Mouse (Mus musculus): ENCODE results near the gene Pced1b.

The Pced1b gene

GRCm38 (mm10) chr15:97256411-97256810 lies 9.5 kb downstream of the Pced1b start:
- no peak for DNase-seq (ENCODE audit: low read depth, low spot score)

DNA sequence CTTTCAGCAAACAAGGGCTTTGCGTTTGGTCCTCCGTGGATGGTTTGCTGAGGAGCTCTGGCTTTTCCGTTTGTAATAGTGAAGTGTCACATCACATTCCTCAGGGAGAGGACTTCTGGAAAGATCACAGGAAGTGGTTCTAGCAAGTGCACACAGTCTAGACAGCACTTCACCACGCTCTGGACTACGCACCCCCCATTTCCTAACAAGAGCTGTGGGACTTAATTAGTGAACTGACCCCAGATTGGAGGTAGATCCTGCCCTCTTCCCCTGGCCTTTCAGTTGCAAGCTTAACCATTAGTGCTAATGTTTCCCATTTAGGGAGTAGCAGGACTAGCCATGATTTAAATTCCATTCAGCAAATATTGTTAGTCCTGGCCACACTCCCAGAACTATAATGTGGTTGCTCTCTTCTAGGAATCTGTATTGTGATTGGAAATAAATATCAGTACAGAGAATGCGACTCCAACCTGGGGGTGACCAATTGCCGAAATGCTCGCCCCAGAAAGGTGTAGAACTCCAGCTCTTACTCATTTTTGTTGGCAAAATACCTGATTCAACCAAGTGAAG lies 10.4 kb downstream of the Pced1b start:
- no peak for DNase-seq (ENCODE audit: low read depth, low spot score)

GRCm38 (mm10) chr15:97258483-97259230 lies 11.8 kb downstream of the Pced1b start:
- DNase-seq (ENCODE audit: low read depth, low spot score), result no peak

DNA sequence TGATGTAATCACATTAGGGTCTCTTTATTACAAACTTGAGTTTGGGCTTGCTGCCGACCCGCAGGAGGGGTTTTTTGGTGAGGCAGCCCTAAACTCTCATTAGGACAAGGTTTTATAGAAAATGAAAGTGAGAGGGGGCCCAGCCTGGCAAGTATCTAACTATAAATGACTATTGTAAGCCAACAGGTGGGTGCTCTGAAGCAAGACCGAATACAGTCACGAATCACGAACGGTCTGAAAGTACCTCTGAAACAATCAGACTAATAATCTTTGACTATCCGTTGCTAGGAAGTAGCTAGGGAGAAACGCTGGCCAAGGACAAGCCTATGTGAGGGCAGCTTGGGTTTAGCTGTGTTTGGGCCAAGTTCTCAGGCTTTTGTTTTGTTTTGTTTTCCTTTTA lies 12.4 kb downstream of the Pced1b start:
- DNase-seq (ENCODE audit: low read depth, low spot score), result no peak

GRCm38 (mm10) chr15:97259968-97260597 lies 13.2 kb downstream of the Pced1b start:
- no peak for DNase-seq (ENCODE audit: low read depth, low spot score)

GRCm38 (mm10) chr15:97262251-97262650 lies 15.3 kb downstream of the Pced1b start:
- DNase-seq (ENCODE audit: low read depth, low spot score), result no peak

DNA sequence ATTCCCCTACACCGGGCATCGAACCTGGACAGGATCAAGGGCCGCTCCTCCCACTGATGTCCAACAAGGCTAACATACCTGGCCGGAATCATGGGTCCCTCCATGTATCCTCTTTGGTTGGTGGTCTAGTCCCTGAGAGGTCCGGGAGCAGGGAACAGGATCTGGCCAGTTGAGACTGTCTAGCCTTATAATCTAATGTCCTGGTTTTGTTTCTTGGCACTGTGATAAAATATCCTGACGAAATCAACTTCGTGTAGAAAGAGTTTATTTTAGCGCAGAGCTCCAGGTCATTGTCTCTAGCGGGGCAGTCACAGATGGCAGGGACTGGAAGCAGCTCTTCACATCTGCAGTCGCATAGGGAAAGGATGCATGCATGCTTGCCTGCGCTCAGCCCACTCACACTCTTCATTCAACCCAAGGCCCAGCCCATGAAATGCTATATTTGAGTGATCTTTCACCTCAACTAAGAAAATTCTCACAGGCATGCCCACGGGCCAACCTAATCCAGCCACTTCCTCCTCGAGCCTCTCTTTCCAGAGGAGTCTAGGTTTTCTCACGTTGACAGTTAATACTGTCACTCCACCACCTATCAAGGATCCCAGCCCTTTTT lies 19.4 kb downstream of the Pced1b start:
- no peak for DNase-seq (ENCODE audit: low read depth, low spot score)

- no peak for DNase-seq (ENCODE audit: low read depth, low spot score)
These were observed 20.3 kb downstream of the Pced1b start for GRCm38 (mm10) chr15:97267094-97267695.

DNA sequence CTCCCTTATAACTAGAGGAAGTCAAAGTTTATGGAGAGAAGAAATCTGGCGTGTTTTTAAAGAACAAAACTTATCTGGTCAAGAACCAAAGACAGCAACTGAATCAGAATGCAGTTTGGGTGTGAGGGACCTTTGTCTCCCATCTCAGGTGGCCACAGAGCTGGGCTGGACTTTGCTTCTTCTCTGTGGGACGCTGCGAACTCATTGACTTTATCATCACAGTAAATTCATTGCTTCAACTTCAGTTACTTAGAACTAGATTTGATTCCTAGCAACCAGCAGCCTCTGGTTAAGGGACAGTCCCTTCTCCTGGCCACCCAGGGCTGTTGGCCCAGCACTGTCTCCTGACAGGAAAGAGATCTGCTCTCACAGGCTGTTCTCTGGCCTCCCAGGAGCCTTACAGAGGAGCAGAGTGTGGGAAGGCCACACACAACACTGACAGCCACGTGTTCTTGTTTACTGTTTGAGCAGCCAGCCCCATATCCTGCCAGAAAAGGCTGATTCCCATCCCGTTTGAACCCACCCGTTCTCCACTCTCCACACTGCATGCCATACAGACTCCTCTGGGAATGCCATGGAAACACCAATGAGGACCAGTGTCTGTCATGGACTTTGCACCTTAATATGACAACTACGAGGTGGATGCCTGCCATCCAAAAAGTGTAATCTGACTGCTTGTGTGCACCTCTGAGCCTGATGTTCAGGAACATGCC lies 25.2 kb downstream of the Pced1b start:
- DNase-seq (ENCODE audit: low read depth, low spot score), result no peak

GRCm38 (mm10) chr15:97272831-97273230 lies 25.9 kb downstream of the Pced1b start:
- peak; percentile 21 for DNase-seq (ENCODE audit: low read depth, low spot score)

- DNase-seq (ENCODE audit: low read depth, low spot score), result no peak
These were observed 28.9 kb downstream of the Pced1b start for GRCm38 (mm10) chr15:97275626-97276395.

GRCm38 (mm10) chr15:97276660-97277153 lies 29.8 kb downstream of the Pced1b start:
- DNase-seq (ENCODE audit: low read depth, low spot score), result no peak

DNA sequence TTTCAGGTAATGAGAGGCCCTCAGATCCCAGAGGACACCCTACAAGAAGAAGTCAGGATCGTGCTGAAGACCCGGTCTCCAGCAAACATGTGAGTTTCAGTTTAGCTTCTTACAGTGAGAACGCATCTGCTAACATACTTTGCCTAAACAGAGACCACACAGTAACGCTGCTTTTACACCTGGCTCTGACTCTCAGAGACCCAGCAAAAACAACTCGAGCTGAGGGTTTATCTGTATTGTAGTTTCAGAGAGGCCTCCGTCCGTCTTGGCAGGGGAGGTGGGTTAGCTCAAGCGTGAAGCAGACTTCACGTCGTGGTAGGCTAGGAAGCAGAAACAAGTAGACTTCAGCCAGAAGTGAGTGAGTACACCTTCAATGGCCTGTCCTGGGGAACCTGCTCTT lies 30.4 kb downstream of the Pced1b start:
- DNase-seq (ENCODE audit: low read depth, low spot score), result no peak

- no peak for DNase-seq (ENCODE audit: low read depth, low spot score)
These were observed 31.5 kb downstream of the Pced1b start for GRCm38 (mm10) chr15:97278340-97278948.

- no peak for DNase-seq (ENCODE audit: low read depth, low spot score)
These were observed 33.2 kb downstream of the Pced1b start for GRCm38 (mm10) chr15:97280131-97280530.

DNA sequence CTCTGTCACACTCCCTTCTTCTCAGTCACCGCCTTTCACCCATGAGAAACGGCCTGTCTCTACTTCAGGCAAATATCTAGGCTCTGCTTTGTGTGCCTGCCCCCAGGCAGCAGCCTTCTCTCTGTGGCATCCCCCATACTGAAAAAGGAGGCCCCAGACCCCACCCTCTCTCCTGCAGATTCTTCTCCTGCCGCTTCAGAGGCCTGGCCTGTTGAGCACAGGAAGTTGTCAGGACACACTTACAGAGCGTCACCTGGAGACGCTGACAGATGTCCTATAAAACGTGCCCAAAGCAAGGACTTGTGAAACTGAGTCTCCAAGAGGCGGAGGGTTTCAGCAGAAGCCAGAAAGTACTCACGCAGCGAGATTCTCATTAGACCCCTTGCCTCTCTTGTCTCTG lies 33.9 kb downstream of the Pced1b start:
- DNase-seq (ENCODE audit: low read depth, low spot score), result peak; percentile 28

GRCm38 (mm10) chr15:97281712-97282571 lies 35.0 kb downstream of the Pced1b start:
- peak; percentile 52 for DNase-seq (ENCODE audit: low read depth, low spot score)

DNA sequence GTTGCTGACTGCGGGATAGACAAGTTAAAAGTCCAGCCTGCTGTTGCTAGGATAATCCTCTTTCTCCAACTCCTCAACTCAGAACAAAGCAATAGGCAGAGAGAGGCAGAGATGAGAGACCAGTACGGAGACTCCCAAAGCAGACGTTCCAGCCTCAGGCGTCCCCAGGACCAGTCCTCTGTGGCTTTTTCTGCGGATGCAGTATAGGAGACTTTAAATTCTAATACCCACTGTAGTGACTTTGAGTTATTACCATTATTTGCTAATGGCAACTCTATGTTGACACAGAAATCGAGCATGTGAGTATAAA lies 35.6 kb downstream of the Pced1b start:
- no peak for DNase-seq (ENCODE audit: low read depth, low spot score)

- DNase-seq (ENCODE audit: low read depth, low spot score), result no peak
These were observed 37.3 kb downstream of the Pced1b start for GRCm38 (mm10) chr15:97284201-97284600.
